Mouse (Mus musculus) MN1 (cell line): ENCODE measurements around the gene H2-Q4.
"Not testable (repeated sequence)": the region's sequence is repeated elsewhere in the genome, so short reads cannot be mapped to it uniquely, and the experiment has no call there.

Experiments used
- DNase-seq: peaks from one replicate; pipeline ENCODE4 v3.0.0-alpha.2; 2016; ENCODE audit warnings: low spot score

The H2-Q4 gene

GRCm38 (mm10) chr17:35420206-35420810 lies 40.9 kb downstream of the H2-Q4 start:
- DNase-seq, result not testable (repeated sequence)

DNA sequence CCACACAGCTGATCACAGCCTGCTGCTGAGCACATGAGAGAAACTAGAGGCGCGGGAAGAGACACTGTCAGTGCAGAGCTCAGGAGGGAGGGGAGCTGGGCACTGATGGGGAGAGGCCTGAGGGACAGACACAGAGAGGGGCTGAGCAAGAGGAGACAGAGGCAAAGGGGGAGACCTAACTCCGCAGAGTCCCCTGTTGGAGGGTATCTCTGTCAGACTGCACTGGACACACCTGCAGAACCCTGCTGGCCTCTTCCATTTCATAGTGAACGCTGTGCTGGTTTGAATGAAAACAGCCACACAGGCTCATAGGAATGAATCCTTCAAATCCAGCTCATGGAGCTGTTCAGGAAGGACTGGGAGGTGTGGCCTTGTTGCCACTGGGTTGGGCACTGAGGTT lies 41.9 kb downstream of the H2-Q4 start:
- not testable (repeated sequence) for DNase-seq

- not testable (repeated sequence) for DNase-seq
Measured at GRCm38 (mm10) chr17:35422360-35422759, 42.9 kb downstream of the H2-Q4 start.

DNA sequence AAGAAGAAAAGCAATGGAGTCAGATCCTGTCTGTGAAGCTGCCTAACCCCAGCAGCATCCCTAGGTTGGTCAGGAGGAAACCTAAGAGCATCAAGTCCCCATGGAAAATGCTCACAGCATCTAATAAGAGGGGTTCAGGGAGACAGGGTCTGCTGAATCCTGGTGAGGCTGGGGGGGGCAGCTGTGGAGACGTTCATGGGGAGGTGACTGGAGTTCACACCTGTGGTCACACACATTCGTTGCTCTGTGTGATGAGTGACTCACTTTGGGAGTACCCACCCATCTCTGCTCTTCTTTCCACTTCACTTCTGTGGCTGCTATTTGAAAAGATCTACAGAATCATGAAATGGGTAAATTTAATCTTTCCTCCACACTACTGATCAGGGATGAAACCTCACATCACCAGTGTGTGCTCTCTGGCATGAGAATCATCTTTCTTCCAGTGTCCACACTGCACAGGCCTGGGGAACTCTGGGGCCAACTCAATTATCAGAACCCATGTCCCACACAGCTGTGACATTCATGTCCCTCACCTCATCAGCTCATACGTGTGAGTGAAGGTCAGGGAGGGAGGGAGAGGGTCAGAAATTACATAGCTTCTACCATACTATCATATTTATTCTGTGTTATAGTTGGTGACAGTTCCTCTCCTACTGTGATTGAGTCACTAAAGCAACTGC lies 43.9 kb downstream of the H2-Q4 start:
- not testable (repeated sequence) for DNase-seq

DNA sequence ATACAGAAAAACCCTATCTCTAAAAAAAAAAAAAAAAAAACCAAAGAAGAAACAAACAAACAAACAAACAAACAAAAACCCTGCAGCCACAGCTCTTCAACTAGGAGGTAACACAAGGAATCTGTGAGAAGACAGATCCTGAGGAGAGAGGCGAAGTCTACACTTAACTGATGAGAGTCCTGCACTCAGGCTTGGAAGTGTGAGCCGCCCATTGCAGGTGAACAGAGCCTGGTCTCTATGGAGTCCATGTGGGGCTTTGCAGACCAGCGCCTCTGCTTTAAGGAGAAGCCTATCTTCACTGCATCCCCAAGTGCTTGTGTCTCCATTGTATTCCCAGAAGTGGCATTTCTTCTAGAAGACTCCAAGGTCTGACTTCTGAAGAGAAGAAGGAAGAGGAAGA lies 44.7 kb downstream of the H2-Q4 start:
- not testable (repeated sequence) for DNase-seq

DNA sequence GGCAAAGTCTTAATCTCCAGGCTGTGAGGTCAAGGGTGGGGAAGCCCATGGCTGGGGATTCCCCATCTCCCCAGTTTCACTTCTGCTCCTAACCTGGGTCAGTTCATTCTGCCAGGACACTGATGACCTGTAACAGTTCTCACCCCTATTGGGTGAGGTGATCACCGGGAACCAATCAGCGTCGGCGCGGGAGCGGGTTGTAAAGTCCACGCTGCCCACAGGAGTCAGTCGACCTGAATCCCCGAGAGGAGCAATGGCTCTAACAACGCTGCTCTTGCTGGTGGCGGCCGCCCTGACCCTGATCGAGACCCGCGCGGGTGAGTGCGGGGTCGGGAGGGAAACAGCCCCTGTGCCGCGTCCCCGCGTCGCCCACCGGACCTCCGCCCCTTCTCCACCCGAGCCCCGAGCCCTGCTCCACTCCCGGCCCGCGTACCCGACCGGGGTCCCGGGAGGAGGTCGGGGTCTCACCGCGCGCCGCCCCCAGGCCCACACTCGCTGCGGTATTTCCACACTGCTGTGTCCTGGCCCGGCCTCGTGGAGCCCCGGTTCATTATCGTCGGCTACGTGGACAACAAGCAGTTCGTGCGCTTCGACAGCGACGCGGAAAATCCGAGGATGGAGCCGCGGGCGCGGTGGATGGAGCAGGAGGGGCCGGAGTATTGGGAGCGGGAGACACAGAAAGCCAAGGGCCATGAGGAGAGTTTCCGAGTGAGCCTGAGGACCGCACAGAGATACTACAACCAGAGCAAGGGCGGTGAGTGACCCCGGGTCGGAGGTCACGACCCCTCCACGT lies 45.4 kb downstream of the H2-Q4 start, which contains the start of gene H2-Q6:
H2-Q6 (plus strand) TSS at position 227 of the 793 bp plus-strand sequence.
- DNase-seq, result not testable (repeated sequence)

- not testable (repeated sequence) for DNase-seq
Measured at GRCm38 (mm10) chr17:35425474-35425873, 46.1 kb downstream of the H2-Q4 start.

- not testable (repeated sequence) for DNase-seq
Measured at GRCm38 (mm10) chr17:35428883-35429282, 49.5 kb downstream of the H2-Q4 start.

- not testable (repeated sequence) for DNase-seq
Measured at GRCm38 (mm10) chr17:35430671-35431070, 51.3 kb downstream of the H2-Q4 start.

DNA sequence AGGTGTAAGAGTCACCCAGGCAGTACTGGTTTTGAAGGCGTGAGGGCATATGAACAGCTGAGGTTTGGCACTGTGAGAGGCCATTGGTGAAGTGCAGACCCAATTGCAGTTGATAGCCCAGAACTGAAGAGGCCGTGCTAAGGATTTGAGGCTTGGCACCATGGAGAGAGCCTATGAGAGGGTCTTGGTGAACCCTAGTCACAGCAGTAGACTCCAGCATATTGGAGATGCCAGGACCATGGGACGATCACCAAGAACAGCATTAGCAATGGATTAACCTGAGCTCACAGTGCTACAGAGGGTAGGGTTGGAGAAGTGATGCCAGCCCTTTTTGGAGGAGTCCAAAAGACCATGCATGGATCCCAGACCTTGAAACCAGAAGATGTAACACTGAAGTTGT lies 52.8 kb downstream of the H2-Q4 start:
- DNase-seq, result not testable (repeated sequence)

DNA sequence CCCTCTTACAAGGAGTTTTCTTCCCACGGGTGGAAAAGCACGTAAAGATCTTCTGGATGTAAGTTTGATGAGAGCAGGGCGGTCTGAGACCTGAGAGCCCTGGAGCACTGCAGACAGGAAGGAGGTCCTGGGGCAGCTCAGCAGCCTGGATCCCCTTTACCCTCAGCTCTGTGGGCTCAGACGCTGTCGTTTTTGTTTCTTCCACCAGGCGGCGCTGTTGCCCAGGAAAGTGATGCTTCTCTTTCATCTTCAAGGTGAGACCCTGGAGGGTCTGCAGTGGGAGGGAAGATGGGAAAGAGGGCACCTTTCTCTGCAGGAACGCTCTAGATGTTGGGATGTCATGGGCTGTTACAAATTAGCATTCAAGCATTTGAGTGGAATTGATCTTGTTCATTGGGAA lies 55.4 kb downstream of the H2-Q4 start:
- not testable (repeated sequence) for DNase-seq
